Mouse (Mus musculus): ENCODE results near the gene St3gal4. TPM values are rescaled to one million over a fixed set of nuclear protein-coding genes. Genes with fewer than 3 reads are reported as not detected.

St3gal4 gene
- polyA plus RNA-seq, 1 experiment = 5.1 TPM

- DNase-seq (ENCODE audit: low spot score) = no peak
These were observed 70.6 kb downstream of the St3gal4 start for GRCm38 (mm10) chr9:35048449-35048848.

GRCm38 (mm10) chr9:35045756-35046155 lies 73.3 kb downstream of the St3gal4 start:
- no peak for DNase-seq (ENCODE audit: low spot score)

- no peak for DNase-seq (ENCODE audit: low spot score)
These were observed 74.0 kb downstream of the St3gal4 start for GRCm38 (mm10) chr9:35045031-35045531.

- DNase-seq (ENCODE audit: low spot score) = no peak
These were observed 74.6 kb downstream of the St3gal4 start for GRCm38 (mm10) chr9:35044458-35044857.

DNA sequence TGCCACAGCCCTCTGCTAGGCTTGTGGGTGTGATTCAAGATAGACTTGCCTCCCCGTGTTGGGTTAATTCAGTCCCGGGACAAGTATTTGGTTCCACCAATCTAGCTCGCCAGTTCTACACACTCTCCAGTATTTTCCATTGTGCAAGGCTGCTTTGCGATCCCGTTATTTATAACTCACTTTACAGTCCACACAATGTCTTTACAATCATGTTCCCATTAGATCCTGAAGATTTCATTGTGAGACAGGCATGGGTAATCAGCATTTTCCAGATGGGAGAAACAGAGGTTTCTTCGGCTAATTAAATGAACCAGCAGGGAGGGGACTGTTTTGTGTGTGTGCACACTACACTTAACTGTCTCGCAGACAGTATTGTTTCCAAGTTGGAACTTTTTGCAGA lies 75.4 kb downstream of the St3gal4 start:
- no peak for DNase-seq (ENCODE audit: low spot score)

- no peak for DNase-seq (ENCODE audit: low spot score)
These were observed 77.6 kb downstream of the St3gal4 start for GRCm38 (mm10) chr9:35041493-35041892.

DNA sequence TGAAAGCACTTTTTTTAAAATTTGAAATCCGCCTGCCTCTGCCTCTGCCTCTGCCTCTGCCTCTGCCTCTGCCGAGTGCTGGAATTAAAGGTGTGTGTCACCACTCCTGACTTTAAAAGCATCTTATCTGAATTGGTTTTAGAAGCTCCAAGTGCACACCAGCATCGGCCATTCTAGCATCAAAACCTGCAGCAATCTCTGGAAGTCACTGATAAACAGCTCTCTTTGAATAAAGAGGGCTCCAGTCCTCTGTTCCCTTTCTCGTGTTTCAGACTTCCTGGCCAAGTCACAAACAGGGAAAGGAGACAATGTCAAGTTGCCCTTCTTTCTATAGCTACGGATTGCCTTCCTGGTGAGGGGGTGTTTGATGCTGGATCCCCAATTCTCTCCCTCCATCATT lies 79.2 kb downstream of the St3gal4 start:
- no peak for DNase-seq (ENCODE audit: low spot score)

DNA sequence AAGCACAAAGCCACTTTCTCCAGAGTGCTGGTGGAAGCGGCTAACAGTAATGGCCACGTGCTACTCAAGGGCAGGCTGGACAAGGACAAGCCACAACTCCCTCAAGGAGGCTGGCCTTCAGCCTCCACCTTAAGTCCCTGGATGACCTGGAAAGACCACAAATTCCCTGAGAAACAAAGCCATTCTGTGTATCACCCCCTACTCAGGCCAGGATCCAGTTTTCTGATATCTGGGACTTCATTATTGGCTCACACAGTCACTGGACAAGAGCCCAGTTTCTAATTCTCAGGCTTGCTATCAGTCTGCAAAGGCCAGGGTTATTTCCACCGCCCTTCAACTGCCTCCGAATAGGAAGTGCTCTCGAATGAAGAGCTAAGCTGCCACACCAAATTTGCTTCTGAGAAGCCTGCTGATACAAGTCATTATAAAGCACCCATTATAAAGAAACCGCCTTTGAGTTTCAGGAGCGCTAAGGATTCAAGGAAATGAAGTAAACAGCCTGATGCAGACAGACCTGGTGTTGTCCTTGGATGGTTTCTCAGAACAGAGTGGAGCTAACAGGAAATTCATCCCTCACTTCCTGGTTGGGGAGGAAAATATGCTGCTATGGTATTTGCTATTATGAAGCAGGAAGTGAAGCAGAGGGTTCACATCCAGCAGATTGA lies 80.0 kb downstream of the St3gal4 start:
- no peak for DNase-seq (ENCODE audit: low spot score)

- no peak for DNase-seq (ENCODE audit: low spot score)
These were observed 84.0 kb downstream of the St3gal4 start for GRCm38 (mm10) chr9:35035074-35035473.

DNA sequence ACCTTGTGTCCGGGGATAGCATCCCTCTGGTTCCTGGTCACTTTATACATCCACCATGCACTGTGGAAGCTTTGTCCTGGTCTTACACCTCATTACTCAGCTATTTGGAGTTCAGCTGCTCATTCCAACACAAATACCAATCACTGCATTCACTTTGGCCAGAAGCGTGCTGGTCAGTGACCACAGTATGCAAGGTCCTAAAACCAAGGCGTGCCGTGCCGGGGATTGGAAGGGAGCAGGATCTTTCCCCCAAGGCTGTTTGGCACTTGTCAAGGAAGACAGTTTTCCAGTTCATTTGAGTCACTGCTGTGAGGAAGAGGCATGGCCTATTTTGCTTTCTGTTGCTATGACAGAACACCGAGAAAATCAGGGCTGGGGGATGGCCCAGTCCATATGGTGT lies 86.6 kb downstream of the St3gal4 start:
- DNase-seq (ENCODE audit: low spot score) = no peak

- DNase-seq (ENCODE audit: low spot score) = no peak
These were observed 88.2 kb downstream of the St3gal4 start for GRCm38 (mm10) chr9:35030823-35031222.

- DNase-seq (ENCODE audit: low spot score) = no peak
These were observed 91.6 kb downstream of the St3gal4 start for GRCm38 (mm10) chr9:35027382-35027997.

DNA sequence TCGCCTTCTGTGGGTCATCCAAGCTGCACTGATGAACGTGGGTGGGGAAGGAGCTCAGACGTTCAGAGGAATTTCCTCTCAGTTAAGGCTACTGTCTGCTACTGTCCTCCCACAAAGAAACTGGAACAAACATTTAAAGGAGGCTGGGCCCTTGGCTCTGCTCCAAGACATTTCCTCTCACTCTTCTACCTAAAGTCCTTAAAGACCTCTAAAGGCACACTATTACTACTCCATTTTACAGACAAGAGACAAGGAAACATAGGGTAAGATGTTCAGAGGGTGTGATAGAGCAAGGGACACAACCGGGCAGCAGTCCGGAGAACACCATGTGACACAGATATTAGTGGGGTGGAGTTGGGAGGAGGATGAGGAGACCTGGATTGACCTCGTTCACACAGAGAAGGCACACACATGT lies 92.2 kb downstream of the St3gal4 start:
- DNase-seq (ENCODE audit: low spot score) = no peak

GRCm38 (mm10) chr9:35026311-35026710 lies 92.8 kb downstream of the St3gal4 start:
- DNase-seq (ENCODE audit: low spot score) = no peak

DNA sequence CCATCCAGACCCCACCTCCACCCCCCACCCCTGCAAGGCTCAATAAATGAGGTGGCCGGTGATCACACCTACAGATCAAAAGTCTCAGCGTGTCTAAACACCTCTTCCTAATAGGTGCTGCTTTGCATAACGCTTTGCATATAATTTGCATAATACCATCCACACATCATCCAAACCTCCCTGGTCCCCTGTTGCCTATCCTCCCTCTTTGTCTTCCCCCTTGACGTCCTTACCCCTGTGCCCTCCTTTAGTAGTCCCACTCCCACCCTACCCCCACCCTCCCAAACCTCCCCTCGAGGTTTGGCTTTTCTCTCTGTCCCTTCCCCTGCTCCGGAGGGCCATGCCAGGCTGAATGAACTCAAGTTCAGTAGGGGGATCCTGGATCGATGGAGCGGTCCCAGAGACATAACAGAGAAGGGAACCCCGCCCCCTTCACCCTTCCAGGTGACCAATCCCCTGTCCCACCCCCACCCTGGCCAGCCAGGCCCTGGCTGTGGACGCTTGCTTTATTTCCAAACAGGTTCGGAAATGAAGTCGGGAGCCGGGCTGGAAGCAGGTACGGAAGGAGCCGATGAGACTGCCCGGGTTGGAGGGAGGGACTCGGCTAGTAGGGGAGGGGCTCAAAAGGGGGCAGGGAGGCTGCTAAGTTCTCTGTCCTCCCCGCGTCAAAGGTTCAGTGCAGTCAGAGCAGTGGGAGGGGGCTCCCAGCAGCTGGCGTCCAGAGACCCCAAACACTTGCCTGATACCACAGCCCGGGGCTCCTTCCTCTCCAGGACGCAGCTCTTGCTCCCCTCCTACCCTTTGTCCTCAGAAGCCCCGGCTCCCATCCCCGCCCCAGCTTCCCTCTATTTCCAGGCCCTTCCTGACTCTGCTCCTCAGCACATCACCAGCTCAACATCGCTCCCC lies 94.2 kb downstream of the St3gal4 start:
- DNase-seq (ENCODE audit: low spot score) = no peak

DNA sequence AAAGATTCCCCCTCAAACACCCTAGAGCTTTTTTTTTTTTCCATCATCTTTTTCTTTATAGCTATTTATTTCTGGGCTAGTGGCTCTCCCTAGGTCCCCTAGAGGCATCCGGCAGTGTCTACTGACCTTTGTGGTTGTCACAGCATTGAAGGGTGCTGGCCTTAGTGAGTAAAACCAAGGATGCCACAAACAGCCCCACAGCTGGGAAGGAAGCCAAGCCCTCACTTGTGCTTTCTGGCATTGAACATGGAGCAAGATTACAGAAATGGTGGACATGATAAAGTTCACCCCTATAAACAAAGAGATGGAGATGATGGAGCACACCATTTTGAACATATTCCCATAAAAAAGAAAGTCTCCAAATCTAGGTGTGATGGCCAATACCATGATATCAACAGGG lies 97.3 kb downstream of the St3gal4 start:
- no peak for DNase-seq (ENCODE audit: low spot score)

DNA sequence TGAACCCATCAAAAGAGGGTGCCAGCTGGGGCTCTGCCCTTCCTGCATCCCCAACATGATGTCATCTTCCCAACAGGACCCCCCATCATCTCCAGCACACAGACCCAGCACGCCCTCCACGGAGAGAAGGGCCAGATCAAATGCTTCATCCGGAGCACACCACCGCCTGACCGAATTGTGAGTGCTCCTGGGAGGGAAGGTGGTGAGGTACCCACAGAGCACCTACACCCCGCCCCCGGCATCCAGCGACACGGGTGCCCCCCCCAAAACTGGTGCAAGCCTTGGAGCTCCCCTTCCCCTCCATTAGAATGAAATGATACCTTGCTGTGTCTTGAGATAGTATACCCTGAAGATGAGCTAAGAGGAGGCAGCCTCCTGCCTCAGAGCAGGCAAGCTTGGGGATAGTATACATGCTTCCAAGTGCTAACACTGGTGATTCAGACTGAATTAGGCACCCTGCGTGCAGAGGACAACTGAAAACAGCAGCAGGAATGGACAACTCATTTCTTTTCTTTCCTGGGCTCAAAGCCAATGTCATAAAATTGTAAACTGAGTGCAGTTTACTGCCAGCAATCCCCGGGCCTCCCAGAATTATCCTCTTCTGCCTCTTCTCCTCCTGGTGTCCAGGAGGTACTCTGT lies 98.9 kb downstream of the St3gal4 start:
- DNase-seq (ENCODE audit: low spot score) = no peak

DNA sequence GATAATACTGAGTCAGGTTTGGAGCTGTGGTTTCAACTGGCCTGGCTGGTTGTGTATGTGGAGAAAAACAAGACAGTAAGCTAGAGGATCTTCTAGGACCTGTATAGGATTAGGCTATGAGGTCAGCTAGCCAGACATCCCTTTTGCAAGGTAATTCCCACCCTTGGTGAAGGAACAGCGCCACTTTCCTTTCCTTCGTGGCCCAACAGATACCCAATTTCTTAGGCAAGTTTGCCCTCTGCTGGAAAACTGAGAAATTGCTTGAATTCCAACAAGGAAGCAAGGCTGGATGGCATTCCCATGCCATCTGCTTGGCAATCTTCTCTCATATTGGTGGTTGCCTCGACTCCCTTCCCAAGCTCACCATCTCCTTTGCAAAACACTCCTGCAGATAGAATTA lies 99.7 kb downstream of the St3gal4 start:
- no peak for DNase-seq (ENCODE audit: low spot score)

- DNase-seq (ENCODE audit: low spot score) = no peak
These were observed 101.0 kb downstream of the St3gal4 start for GRCm38 (mm10) chr9:35018056-35018455.

- DNase-seq (ENCODE audit: low spot score) = no peak
These were observed 101.5 kb downstream of the St3gal4 start for GRCm38 (mm10) chr9:35017563-35017962.

GRCm38 (mm10) chr9:35016762-35017161 lies 102.3 kb downstream of the St3gal4 start:
- DNase-seq (ENCODE audit: low spot score) = no peak
